Mouse (Mus musculus): ENCODE measurements at regions not wholly inside any gene's neighbourhood (a gene's known extent, or its start where the extent isn't known, plus 50 kb on each side); places are given as distances from the start of the nearest gene placed in this dataset.

- ATAC-seq (ENCODE audit: extremely low read depth, insufficient number of reproducible peaks, low FRiP score, poor library complexity, severe bottlenecking) (no peak), DNase-seq (ENCODE audit: low spot score) (no peak)
- Histone ChIP-seq H3K27me3 (ENCODE audit: insufficient read depth, low read length) (no peaks in the 10 kb centered on the region), H3K4me3 (ENCODE audit: low read depth, low read length) (no peak overlapping the region), H3K36me3 (replicated peaks) (no peaks in the 10 kb centered on the region), H3K4me1 (ENCODE audit: insufficient read depth, low read depth, low read length) (no peaks in the 10 kb centered on the region), H3K9me3 (replicated peaks) (no peaks in the 10 kb centered on the region)
- TF ChIP-seq GATA2 (IDR thresholded peaks at IDR 0.05; ENCODE audit: borderline replicate concordance, low read depth, low read length) (no peak), TAL1 (conservative IDR thresholded peaks at IDR 0.05; ENCODE audit: low read depth, low read length) (no peak), GATA1 (IDR thresholded peaks at IDR 0.05; ENCODE audit: borderline replicate concordance, low read length) (no peak), CTCF (IDR thresholded peaks at IDR 0.05; ENCODE audit: low read depth, low read length) (no peak), POLR2AphosphoS5 (IDR thresholded peaks at IDR 0.05; ENCODE audit: insufficient replicate concordance, low read depth, low read length) (no peak)
These were observed 510.6 kb upstream of the Plxna2 start for GRCm38 (mm10) chr1:194107271-194107938.

GRCm38 (mm10) chr1:194089918-194090548 is 528.0 kb upstream of the Plxna2 start:
- H3K36me3 ChIP-seq (replicated peaks), result no peaks in the 10 kb centered on the region
- no peaks in the 10 kb centered on the region for H3K4me1 ChIP-seq (ENCODE audit: insufficient read depth, low read depth, low read length)
- H3K9me3 ChIP-seq (replicated peaks), result no peaks in the 10 kb centered on the region
- no peak overlapping the region for H3K4me3 ChIP-seq (ENCODE audit: low read depth, low read length)
- DNase-seq (ENCODE audit: low spot score) (no peak), ATAC-seq (ENCODE audit: extremely low read depth, insufficient number of reproducible peaks, low FRiP score, poor library complexity, severe bottlenecking) (no peak)
- H3K27me3 ChIP-seq (ENCODE audit: insufficient read depth, low read length), result no peaks in the 10 kb centered on the region
- no peak for TF ChIP-seq TAL1 (conservative IDR thresholded peaks at IDR 0.05; ENCODE audit: low read depth, low read length)
- no peak for TF ChIP-seq GATA2 (IDR thresholded peaks at IDR 0.05; ENCODE audit: borderline replicate concordance, low read depth, low read length)
- no peak for TF ChIP-seq POLR2AphosphoS5 (IDR thresholded peaks at IDR 0.05; ENCODE audit: insufficient replicate concordance, low read depth, low read length)
- no peak for TF ChIP-seq CTCF (IDR thresholded peaks at IDR 0.05; ENCODE audit: low read depth, low read length)
- no peak for TF ChIP-seq GATA1 (IDR thresholded peaks at IDR 0.05; ENCODE audit: borderline replicate concordance, low read length)

DNA sequence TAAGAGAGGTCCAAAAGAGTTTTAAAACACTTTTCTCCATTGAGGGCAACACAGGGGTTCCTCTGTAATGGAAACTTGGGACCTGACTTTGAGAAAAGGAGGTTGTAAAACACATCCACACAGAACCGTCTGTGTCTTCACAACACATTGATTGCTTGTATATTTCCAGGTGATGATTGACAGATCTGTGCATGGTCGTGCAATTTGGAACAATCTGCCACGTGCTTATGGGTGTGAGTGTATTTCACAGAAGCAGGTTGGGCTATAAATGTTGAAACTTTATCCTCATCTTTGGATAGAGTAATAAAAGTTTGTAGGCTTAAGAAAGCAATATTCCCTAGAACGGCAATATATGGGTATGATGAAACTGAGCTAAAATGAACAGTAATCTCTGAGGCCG is 559.5 kb upstream of the Plxna2 start:
- Histone ChIP-seq H3K4me1 (ENCODE audit: insufficient read depth, low read depth, low read length) (no peaks in the 10 kb centered on the region), H3K4me3 (ENCODE audit: low read depth, low read length) (no peak overlapping the region), H3K27me3 (ENCODE audit: insufficient read depth, low read length) (no peaks in the 10 kb centered on the region), H3K36me3 (replicated peaks) (no peaks in the 10 kb centered on the region), H3K9me3 (replicated peaks) (no peaks in the 10 kb centered on the region)
- no peak for DNase-seq (ENCODE audit: low spot score)
- no peak for TF ChIP-seq POLR2AphosphoS5 (IDR thresholded peaks at IDR 0.05; ENCODE audit: insufficient replicate concordance, low read depth, low read length)
- no peak for ATAC-seq (ENCODE audit: extremely low read depth, insufficient number of reproducible peaks, low FRiP score, poor library complexity, severe bottlenecking)

DNA sequence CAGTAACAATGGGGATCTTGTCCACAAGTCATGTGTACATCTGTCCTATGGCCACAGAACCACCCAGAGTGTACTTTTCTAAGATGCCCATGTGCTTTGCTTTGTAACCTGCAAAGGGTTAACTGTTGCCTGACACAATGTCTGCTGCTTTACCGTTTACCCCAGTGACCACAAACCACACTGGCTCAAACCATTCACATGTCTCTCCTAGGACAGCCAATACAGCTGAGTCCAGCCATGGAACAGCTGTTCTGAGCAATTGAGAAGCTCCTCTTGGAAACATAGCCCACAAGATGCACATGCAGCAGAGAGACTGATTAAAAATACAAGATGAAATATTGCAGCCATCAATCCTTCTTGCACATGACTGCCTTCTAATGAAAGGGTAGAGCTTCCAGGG is 561.5 kb upstream of the Plxna2 start:
- TF ChIP-seq GATA2 (IDR thresholded peaks at IDR 0.05; ENCODE audit: borderline replicate concordance, low read depth, low read length) (no peak), CTCF (IDR thresholded peaks at IDR 0.05; ENCODE audit: low read depth, low read length) (no peak), TAL1 (conservative IDR thresholded peaks at IDR 0.05; ENCODE audit: low read depth, low read length) (no peak), POLR2AphosphoS5 (IDR thresholded peaks at IDR 0.05; ENCODE audit: insufficient replicate concordance, low read depth, low read length) (no peak), GATA1 (IDR thresholded peaks at IDR 0.05; ENCODE audit: borderline replicate concordance, low read length) (no peak)
- Histone ChIP-seq H3K27me3 (ENCODE audit: insufficient read depth, low read length) (no peaks in the 10 kb centered on the region), H3K9me3 (replicated peaks) (no peaks in the 10 kb centered on the region), H3K4me1 (ENCODE audit: insufficient read depth, low read depth, low read length) (no peaks in the 10 kb centered on the region), H3K4me3 (ENCODE audit: low read depth, low read length) (no peak overlapping the region), H3K36me3 (replicated peaks) (no peaks in the 10 kb centered on the region)
- DNase-seq (ENCODE audit: low spot score) (no peak), ATAC-seq (ENCODE audit: extremely low read depth, insufficient number of reproducible peaks, low FRiP score, poor library complexity, severe bottlenecking) (no peak)

DNA sequence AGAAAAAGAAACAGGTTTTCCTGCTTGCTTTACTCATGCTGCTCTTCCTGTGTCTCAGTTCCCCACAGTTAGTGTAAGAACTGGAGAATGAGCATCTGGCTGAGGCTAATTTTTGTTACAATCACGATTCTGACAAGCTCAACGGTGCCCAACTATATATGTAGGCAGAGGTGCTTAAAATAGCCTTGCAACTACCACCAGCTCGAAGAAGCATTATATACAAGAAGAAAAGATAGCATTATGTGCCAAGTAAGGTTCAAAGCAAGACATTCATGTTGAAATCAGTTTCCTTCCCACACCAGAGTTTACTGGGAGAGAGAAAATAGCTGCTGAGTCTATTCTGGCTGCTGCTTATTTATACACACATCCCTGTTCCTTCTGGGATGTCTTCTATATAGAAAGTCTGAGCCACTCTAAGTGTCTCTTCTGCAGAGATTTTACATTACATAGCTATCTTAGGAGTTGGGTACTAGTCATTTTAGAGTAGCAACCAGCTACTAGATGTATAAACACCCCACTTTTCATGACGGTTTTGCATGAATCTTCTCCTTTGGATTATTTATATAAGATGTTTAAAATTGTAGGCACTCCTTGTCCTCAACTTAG is 568.2 kb upstream of the Plxna2 start:
- Histone ChIP-seq H3K27me3 (ENCODE audit: insufficient read depth, low read length) (no peaks in the 10 kb centered on the region), H3K36me3 (replicated peaks) (no peaks in the 10 kb centered on the region), H3K9me3 (replicated peaks) (no peaks in the 10 kb centered on the region), H3K4me1 (ENCODE audit: insufficient read depth, low read depth, low read length) (no peaks in the 10 kb centered on the region), H3K4me3 (ENCODE audit: low read depth, low read length) (no peak overlapping the region)
- DNase-seq (ENCODE audit: low spot score) (no peak), ATAC-seq (ENCODE audit: extremely low read depth, insufficient number of reproducible peaks, low FRiP score, poor library complexity, severe bottlenecking) (no peak)
- TF ChIP-seq POLR2AphosphoS5 (IDR thresholded peaks at IDR 0.05; ENCODE audit: insufficient replicate concordance, low read depth, low read length), result no peak
- no peak for TF ChIP-seq GATA1 (IDR thresholded peaks at IDR 0.05; ENCODE audit: borderline replicate concordance, low read length)
- no peak for TF ChIP-seq GATA2 (IDR thresholded peaks at IDR 0.05; ENCODE audit: borderline replicate concordance, low read depth, low read length)
- TF ChIP-seq CTCF (IDR thresholded peaks at IDR 0.05; ENCODE audit: low read depth, low read length), result no peak
- TF ChIP-seq TAL1 (conservative IDR thresholded peaks at IDR 0.05; ENCODE audit: low read depth, low read length), result no peak

DNA sequence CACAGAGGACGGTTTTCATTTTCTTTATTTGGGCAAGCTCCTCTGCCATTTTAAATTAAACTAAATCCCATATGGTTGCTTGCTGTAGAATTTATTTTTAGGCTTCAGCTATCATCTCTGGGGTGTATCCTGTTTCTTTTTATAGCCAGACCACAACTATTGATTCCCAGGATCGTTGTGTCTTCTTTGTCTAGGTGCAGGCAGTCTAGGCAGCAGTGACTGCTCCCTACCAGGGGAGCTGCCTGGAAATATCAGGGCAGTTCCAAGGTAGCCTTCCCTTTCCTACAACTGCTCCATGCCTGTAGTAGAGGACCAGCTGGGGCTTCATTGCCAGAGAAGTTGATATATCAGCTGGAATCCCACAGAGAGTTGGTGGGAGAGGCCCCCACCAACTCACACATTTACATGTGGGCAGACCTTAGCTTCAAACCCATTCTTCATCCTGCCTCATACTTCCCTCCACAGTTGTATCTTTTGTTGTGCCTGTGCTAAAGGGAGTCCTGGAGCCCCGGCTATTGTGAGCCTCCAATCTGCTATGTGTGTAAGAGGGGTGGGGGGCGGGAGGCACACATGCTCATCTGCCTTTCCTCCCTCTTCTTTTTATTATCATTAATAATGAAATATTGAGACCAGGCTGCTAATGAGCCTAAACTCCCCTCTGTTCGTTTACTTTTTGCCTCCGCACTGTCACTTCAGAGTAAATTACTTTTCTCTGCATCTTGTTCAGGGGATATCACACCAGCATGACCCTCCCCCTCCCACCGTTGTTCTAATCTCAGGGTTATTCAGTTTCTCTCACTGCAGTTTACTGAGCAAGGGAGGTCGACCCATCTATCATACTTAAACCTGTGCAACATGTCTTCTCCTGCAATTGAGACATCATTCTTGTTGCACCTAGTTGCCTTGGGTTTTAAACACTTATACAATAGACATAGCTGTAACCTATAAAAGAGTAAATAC is 576.3 kb upstream of the Plxna2 start:
- Histone ChIP-seq H3K27me3 (ENCODE audit: insufficient read depth, low read length) (no peaks in the 10 kb centered on the region), H3K4me3 (ENCODE audit: low read depth, low read length) (no peak overlapping the region), H3K4me1 (ENCODE audit: insufficient read depth, low read depth, low read length) (no peaks in the 10 kb centered on the region), H3K36me3 (replicated peaks) (no peaks in the 10 kb centered on the region), H3K9me3 (replicated peaks) (no peaks in the 10 kb centered on the region)
- ATAC-seq (ENCODE audit: extremely low read depth, insufficient number of reproducible peaks, low FRiP score, poor library complexity, severe bottlenecking) (no peak), DNase-seq (ENCODE audit: low spot score) (no peak)
- TF ChIP-seq CTCF (IDR thresholded peaks at IDR 0.05; ENCODE audit: low read depth, low read length), result no peak
